Mouse (Mus musculus) neutrophil, adult 65 days (primary cell): Measurements from ENCODE around the gene Wdr76. TPM values are rescaled to one million over a fixed set of nuclear protein-coding genes. Genes with fewer than 3 reads are reported as not detected.

Source experiments
- total RNA-seq: library from RNA; stranded (reverse); gene quantifications from 2 replicates; pipeline ENCODE4 v1.2.4, GENCODE M21; 2023

Gene Wdr76
- 12.0 and 18.0 TPM in 2 replicates for total RNA-seq

GRCm38 (mm10) chr2:121505942-121506882 lies at the start of gene Wdr76, which contains the start of gene Mfap1a:
Gene Wdr76 (plus strand): TSS chr2:121506723.
Gene Mfap1a (minus strand): TSS chr2:121506665.

GRCm38 (mm10) chr2:121473301-121474179 lies 33.0 kb upstream of the Wdr76 start, which contains the start of gene Mfap1b:
Gene Mfap1b (minus strand): TSS chr2:121474067.

Other genes with a start within 250 kb of the Wdr76 start
- 31.7 and 41.2 TPM in 2 replicates for gene Trp53bp1, start 235.3 kb upstream of the Wdr76 start, total RNA-seq
- 0.06 and 0.11 TPM in 2 replicates for gene Map1a, start 217.1 kb upstream of the Wdr76 start, total RNA-seq
- 12.3 and 12.7 TPM in 2 replicates for gene Ppip5k1, start 151.3 kb upstream of the Wdr76 start, total RNA-seq
- gene Ckmt1, start 149.0 kb upstream of the Wdr76 start, total RNA-seq = not detected in 2 replicates
- 0.13 and 0.23 TPM in 2 replicates for gene Strc, start 119.6 kb upstream of the Wdr76 start, total RNA-seq
- gene Pdia3, start 92.9 kb upstream of the Wdr76 start, total RNA-seq = 145 and 153 TPM in 2 replicates
- 0.48 and 2.4 TPM in 2 replicates for gene Catsper2, start 92.9 kb upstream of the Wdr76 start, total RNA-seq
- gene Ell3, start 62.4 kb upstream of the Wdr76 start, total RNA-seq = not detected in 2 replicates
- gene Serf2, start 57.5 kb upstream of the Wdr76 start, total RNA-seq = 261 and 363 TPM in 2 replicates
- 25.7 and 30.2 TPM in 2 replicates for gene Hypk, start 53.4 kb upstream of the Wdr76 start, total RNA-seq
- not detected in 2 replicates for gene Serinc4, start 49.9 kb upstream of the Wdr76 start, total RNA-seq
- 38.0 and 38.4 TPM in 2 replicates for gene Mfap1b, start 32.7 kb upstream of the Wdr76 start, total RNA-seq
- gene Mfap1a, start 58 bp upstream of the Wdr76 start, total RNA-seq = 38.0 and 44.8 TPM in 2 replicates